Comparison of ENCODE assay signal across 8 mouse cellular contexts in the genomic region with DNA sequence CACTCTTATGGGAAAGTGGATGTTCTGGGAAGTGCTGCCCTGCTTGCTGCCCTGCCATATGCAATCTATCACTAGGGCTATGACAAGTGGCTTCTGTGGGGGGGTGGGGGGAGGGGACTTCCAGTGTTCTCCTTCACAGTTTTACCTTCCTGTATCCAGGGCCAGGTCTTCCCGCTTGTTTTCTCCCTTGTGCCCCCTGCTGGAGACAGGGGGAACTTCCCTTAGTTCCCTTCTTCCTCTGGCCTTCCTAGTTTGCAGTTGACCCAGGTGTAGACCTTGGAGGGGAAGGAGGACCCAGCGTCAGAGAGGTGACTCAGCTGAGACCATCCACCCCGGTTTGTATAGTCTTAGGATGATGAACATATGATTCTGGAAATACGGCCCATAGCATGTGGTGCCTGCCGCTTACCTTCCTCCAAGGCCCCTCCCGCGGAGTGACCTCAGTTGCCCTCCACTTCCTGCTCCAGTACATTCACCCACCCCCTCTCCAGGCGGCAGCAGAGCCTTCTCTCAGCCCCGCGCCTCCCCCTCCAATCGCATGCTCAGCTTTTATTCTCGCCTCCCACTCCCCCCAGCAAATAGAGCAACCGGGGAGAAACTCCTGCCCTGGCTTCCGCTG. TPM values are rescaled to one million over a fixed set of nuclear protein-coding genes. Genes with fewer than 3 reads are reported as not detected.
DNase-seq lines count a peak whose midpoint lies in the region; ATAC-seq and TF ChIP-seq lines count a peak whose summit lies in the region.

No protein-coding gene starts in this region.

- H3K4me1 ChIP-seq in G1E (ENCODE audit: insufficient read depth, low read depth, low read length) = no peaks in the 10 kb centered on the region
- 0 out of 4 replicates have a peak, but pooled peaks cover 0 to under 1% of the 10 kb centered on the region in 2 experiments for H3K4me1 ChIP-seq in liver, embryonic 14.5 days (replicated peaks; ENCODE audit: control insufficient read depth in 2 of 2, insufficient read depth in 2 of 2, low read length in 1 of 2)

- H3K36me3 ChIP-seq in G1E (replicated peaks) = no peaks in the 10 kb centered on the region
- H3K36me3 ChIP-seq in liver, embryonic 14.5 days (replicated peaks; ENCODE audit: control insufficient read depth, insufficient read depth, low read depth) = no peaks in the 10 kb centered on the region

- TF ChIP-seq CTCF in G1E (IDR thresholded peaks at IDR 0.05; ENCODE audit: low read depth, low read length) = 0 out of 2 replicates have a peak, but pooled peaks have one; percentile 4
- TF ChIP-seq CTCF in liver, embryonic 14.5 days (IDR thresholded peaks at IDR 0.05; ENCODE audit: low read depth) = peak; percentile 80

- H3K9me3 ChIP-seq in G1E (replicated peaks) = peaks cover 92% of the 10 kb centered on the region
- H3K9me3 ChIP-seq in liver, embryonic 14.5 days (ENCODE audit: control insufficient read depth, low read length) = no peaks in the 10 kb centered on the region

- ATAC-seq in G1E (ENCODE audit: extremely low read depth, insufficient number of reproducible peaks, low FRiP score, poor library complexity, severe bottlenecking) = no peak
- ATAC-seq in liver, embryonic 14.5 days (ENCODE audit: insufficient read depth) = no peak

- TF ChIP-seq EP300 in liver, embryonic 14.5 days (IDR thresholded peaks at IDR 0.05; ENCODE audit: low read depth) = no peak

- no peak overlapping the region for H3K4me3 ChIP-seq in G1E (ENCODE audit: low read depth, low read length)
- no peak overlapping the region for H3K4me3 ChIP-seq in liver, embryonic 14.5 days (ENCODE audit: insufficient read depth in 1 of 2, low read depth in 2 of 2, low read length in 2 of 2)

- H3K27ac ChIP-seq in liver, embryonic 14.5 days = no peak overlapping the region

- WGBS in liver, embryonic 14.5 days (ENCODE audit: insufficient replicate concordance) = 17% methylated on average over 14 of the region's 14 CpGs

- H3K9ac ChIP-seq in liver, embryonic 14.5 days (replicated peaks) = no peak overlapping the region

- DNase-seq in layer of hippocampus, adult 9-11 months = peak; percentile 42
- no peak for DNase-seq in layer of hippocampus, adult 9-10 months (ENCODE audit: low spot score)
- DNase-seq in G1E (ENCODE audit: low spot score) = no peak
- DNase-seq in brain, adult 2 months (ENCODE audit: low read depth, low spot score) = peak; percentile 78
- DNase-seq in heart, postnatal 36 days = peak; percentile 24 to 44
- peak in 1 of 3 experiments; percentile 13 for DNase-seq in liver, embryonic 14.5 days (ENCODE audit: low read depth in 3 of 3, low spot score in 3 of 3)
- peak; percentile 40 for DNase-seq in telencephalon, adult 2 months (ENCODE audit: low read depth, low spot score)
- DNase-seq in gastrocnemius, postnatal 10 days = no peak

- peaks cover 3% of the 10 kb centered on the region; the same call in 1 of the 2 replicates for H3K27me3 ChIP-seq in G1E (ENCODE audit: insufficient read depth, low read length)
- peaks cover 18% of the 10 kb centered on the region for H3K27me3 ChIP-seq in liver, embryonic 14.5 days (ENCODE audit: control insufficient read depth, insufficient read depth, low read length)

- intact Hi-C loops in heart, postnatal 36 days (cut with DNase I) = no loop called here

- no peak overlapping the region for H3K4me2 ChIP-seq in liver, embryonic 14.5 days (ENCODE audit: low read depth)

RNA-seq across cellular contexts. Expression of a gene that starts 4.5 kb away (rescaled TPM):
- total RNA-seq in G1E (2014; fragmentation: Nextera tagmentation) (not detected in 2 replicates), G1E (2017) (0.23 and 0.55 TPM in 2 replicates)
- polyA plus RNA-seq in G1E (2012) = not detected in 2 replicates
- total RNA-seq in heart, postnatal 36 days (2021) = under 1 TPM; 0.41 to 0.44 TPM
- polyA plus RNA-seq in liver, embryonic 14.5 days (2012; rRNA removed) = 0.48 and 0.52 TPM in 2 replicates
- 0.11 and 0.13 TPM in 2 replicates for polyA plus RNA-seq in liver, embryonic 14.5 days (2014; fragmentation: Nextera tagmentation; extraction: Ambion mirVana)
- 1 to 10 TPM; 1.1 to 1.5 TPM for total RNA-seq in gastrocnemius, postnatal 10 days (2021)

RNA-seq across cellular contexts. Expression of a gene that starts 32.1 kb away (rescaled TPM):
- total RNA-seq in G1E (2014; fragmentation: Nextera tagmentation) (not detected in 2 replicates), G1E (2017) (0.05 and 0.12 TPM in 2 replicates)
- polyA plus RNA-seq in G1E (2012) = not detected in 2 replicates
- total RNA-seq in heart, postnatal 36 days (2021) = 10 to 100 TPM; 74.3 to 87.1 TPM
- 1.8 and 2.5 TPM in 2 replicates for polyA plus RNA-seq in liver, embryonic 14.5 days (2012; rRNA removed)
- polyA plus RNA-seq in liver, embryonic 14.5 days (2014; fragmentation: Nextera tagmentation; extraction: Ambion mirVana) = 3.3 and 4.1 TPM in 2 replicates
- 100 to 1,000 TPM; 127 to 132 TPM for total RNA-seq in gastrocnemius, postnatal 10 days (2021)

RNA-seq across cellular contexts. Expression of a gene that starts 32.6 kb away (rescaled TPM):
- total RNA-seq in G1E (2014; fragmentation: Nextera tagmentation) = not detected in 2 replicates
- 0.05 and 0.06 TPM in 2 replicates for total RNA-seq in G1E (2017)
- not detected in 2 replicates for polyA plus RNA-seq in G1E (2012)
- 1 to 10 TPM in 1 of 2 experiments, under 1 TPM in 1; 0.94 to 1.6 TPM for total RNA-seq in heart, postnatal 36 days (2021)
- polyA plus RNA-seq in liver, embryonic 14.5 days (2012; rRNA removed) = 0.02 and 0.03 TPM in 2 replicates
- polyA plus RNA-seq in liver, embryonic 14.5 days (2014; fragmentation: Nextera tagmentation; extraction: Ambion mirVana) = not detected in 2 replicates
- under 1 TPM; 0.38 to 0.54 TPM for total RNA-seq in gastrocnemius, postnatal 10 days (2021)

Comparison
In these comparisons a context has a peak if more than half of its experiments do, and no peak if none do; other contexts are left out.
1. DNase-seq: peak in layer of hippocampus, adult 9-11 months (single experiment), brain, adult 2 months (single experiment), heart, postnatal 36 days (2 of 2) and telencephalon, adult 2 months (single experiment); none in layer of hippocampus, adult 9-10 months (single experiment), G1E (single experiment) and gastrocnemius, postnatal 10 days (single experiment).
2. RNA of a gene that starts 32.1 kb away (total RNA-seq): 127 to 132 TPM in gastrocnemius, postnatal 10 days and 74.3 to 87.1 TPM in heart, postnatal 36 days; 0.05 to 0.12 TPM in G1E; every median in the first group is over 10 times any median in the second.